Mouse (Mus musculus) hindbrain, postnatal 0 days (tissue): Measurements from ENCODE around the gene Timm22. TPM values are rescaled to one million over a fixed set of nuclear protein-coding genes. Genes with fewer than 3 reads are reported as not detected.
A peak's percentile ranks its signal among the peaks of the same experiment; 100 is the strongest.

ENCODE experiments used
- ATAC-seq: fragments of 200-750 bp; cut with Nextera tagmentation; 2 replicates; pipeline ENCODE4 v1.8.0; 2017; ENCODE audit warnings: mild to moderate bottlenecking, moderate TSS enrichment, moderate library complexity
- DNase-seq: peaks from one replicate; pipeline ENCODE4 v3.0.0-alpha.2; 2015; ENCODE audit warnings: low spot score
- H3K27ac ChIP-seq: fragments of 300-500 bp; sonication (generic); 2 replicates; pipeline ENCODE4 v1.5.1; 2014; ENCODE audit warnings: mild to moderate bottlenecking
- H3K27me3 ChIP-seq: fragments of 300-500 bp; sonication (generic); 2 replicates; pipeline ENCODE4 v1.6.1; 2014; ENCODE audit warnings: low read length, mixed read lengths; ENCODE audit not compliant: insufficient read depth
- H3K36me3 ChIP-seq: fragments of 300-500 bp; sonication (generic); 2 replicates; pipeline ENCODE4 v1.6.1; 2014; ENCODE audit warnings: low read length, mixed read lengths; ENCODE audit not compliant: insufficient read depth
- H3K4me1 ChIP-seq: fragments of 300-500 bp; sonication (generic); 2 replicates; pipeline ENCODE4 v1.6.1; 2014; ENCODE audit warnings: antibody characterized with exemption, low read length, mixed read lengths; ENCODE audit not compliant: insufficient read depth
- H3K4me2 ChIP-seq: fragments of 300-500 bp; sonication (generic); 2 replicates; pipeline ENCODE4 v1.6.1; 2014; ENCODE audit warnings: low read depth, mild to moderate bottlenecking, low read length, moderate library complexity, mixed read lengths
- H3K4me3 ChIP-seq: fragments of 300-500 bp; sonication (generic); 2 replicates; pipeline ENCODE4 v1.5.1; 2014; ENCODE audit warnings: low read length
- H3K9ac ChIP-seq: fragments of 300-500 bp; sonication (generic); replicated peaks from 2 replicates; pipeline ENCODE4 v1.6.1; 2014; ENCODE audit warnings: mild to moderate bottlenecking, low read length, moderate library complexity, mixed read lengths
- H3K9me3 ChIP-seq: fragments of 300-500 bp; sonication (generic); 2 replicates; pipeline ENCODE4 v1.6.1; 2016; ENCODE audit warnings: low read length, mixed read lengths
- CTCF ChIP-seq: IDR thresholded peaks from 2 replicates; pipeline ENCODE4 v1.5.1; 2016; ENCODE audit warnings: antibody characterized with exemption, control low read depth, low read depth
- WGBS: fragments of 180-500 bp; shearing (Covaris S2); extraction: QIAGEN DNeasy Blood & Tissue Kit; methylation state at CpG from one replicate; pipeline ENCODE4 v1.1.7; 2014; 5-methylcytosine and 5-hydroxymethylcytosine counted together
- polyA plus RNA-seq: library from polyadenylated mRNA; unstranded; fragments of >200 nt; fragmentation: Nextera tagmentation; extraction: Ambion mirVana; gene quantifications from 2 replicates; pipeline ENCODE4 v1.2.1, GENCODE M21; 2015
- total RNA-seq: library from RNA; depleted of rRNA; stranded (reverse); fragments of >200 nt; gene quantifications from 2 replicates; pipeline ENCODE4 v1.2.3, GENCODE M21; 2014

The Timm22 gene
- total and polyA plus RNA-seq, 2 experiments from 2014 or later = 49.8 to 104 TPM

DNA sequence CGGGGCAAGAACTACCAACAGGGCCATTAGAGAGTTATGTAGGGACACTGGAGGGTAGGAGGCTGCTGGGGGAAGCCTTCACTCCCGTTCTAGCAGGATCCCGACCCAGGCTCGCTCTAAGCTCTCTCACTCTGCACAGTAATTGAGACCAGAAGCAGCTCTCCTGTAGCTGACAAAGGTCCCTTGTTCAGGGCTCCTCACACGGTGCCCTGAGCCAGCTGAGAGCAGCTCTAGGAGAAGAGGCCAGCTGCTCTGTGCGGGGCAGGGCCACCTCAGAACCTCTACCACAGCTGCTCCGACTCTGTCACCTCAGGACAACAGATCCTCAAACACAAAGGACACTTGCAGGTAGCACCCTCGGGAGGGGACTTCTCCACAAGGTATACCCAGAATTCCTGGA lies 38.7 kb downstream of the Timm22 start:
- Histone ChIP-seq H3K36me3 (peaks cover 18% of the 10 kb centered on the region), H3K4me3 (no peak overlapping the region), H3K27me3 (no peaks in the 10 kb centered on the region), H3K27ac (no peak overlapping the region), H3K4me2 (no peak overlapping the region), H3K9me3 (no peaks in the 10 kb centered on the region), H3K4me1 (peaks cover 21% of the 10 kb centered on the region), H3K9ac (no peak overlapping the region)
- 46% methylated on average over 8 of the region's 8 CpGs for WGBS
- DNase-seq (no peak), ATAC-seq (no peak; the same call in 1 of the 2 replicates)
- TF ChIP-seq CTCF = no peak

DNA sequence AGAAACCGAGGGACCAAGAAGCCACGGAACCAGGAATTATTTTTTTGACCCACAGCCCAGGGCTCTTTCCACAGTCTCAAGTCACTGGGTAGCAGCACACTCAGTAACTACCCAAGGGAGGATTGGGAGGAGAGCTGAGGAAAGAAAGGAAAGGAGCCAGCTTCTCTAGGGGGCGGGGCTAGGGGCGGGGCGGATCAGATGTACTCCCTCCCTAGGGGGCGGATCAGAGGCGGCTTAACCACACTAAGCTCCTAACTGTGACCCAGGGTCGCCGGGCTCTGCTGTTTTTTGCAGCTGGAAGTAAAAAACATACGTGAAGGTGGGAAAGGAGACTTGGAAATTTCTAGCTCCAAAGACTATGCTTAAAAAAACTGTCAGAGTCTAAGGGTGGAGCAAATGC lies 39.5 kb downstream of the Timm22 start:
- 9% methylated on average over 10 of the region's 10 CpGs for whole genome bisulfite sequencing

DNA sequence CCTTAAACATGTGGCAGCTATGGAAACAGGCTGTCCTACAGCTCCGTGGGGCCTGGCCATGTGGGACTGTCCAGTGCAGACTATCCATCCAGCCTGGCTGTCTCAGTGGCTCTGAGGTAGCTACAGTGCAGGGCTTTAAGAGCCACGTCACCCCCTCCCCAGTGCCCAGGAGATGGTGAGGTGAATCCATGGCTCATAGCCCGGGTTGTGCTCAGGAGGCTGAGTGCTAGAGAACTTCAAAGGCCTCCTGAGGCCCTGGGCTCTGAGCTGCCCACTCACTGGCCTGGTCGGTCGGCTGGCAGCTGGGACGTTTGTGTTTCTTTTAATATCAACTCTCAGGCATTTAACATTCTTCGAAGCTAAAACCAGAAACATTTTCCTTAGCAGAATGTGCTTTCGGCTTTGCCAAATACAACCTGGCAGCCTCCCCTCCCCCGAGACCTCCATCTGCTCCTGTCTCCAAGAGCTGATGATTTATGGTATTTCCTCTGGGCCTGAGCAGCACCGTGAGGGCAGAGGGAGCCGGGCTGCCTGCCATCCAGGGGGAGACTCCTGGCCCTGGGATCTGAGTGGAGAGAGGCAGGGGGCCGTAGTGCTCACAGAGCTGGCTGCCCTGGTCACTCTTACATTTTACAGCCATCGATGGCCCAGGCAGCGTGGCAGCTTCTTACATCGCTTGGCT lies 42.9 kb downstream of the Timm22 start:
- Histone ChIP-seq H3K36me3 (peaks cover 22% of the 10 kb centered on the region), H3K27me3 (no peaks in the 10 kb centered on the region), H3K4me3 (no peak overlapping the region), H3K4me2 (no peak overlapping the region), H3K27ac (peak overlapping the region; percentile 77), H3K9ac (peak overlapping the region; percentile 39), H3K4me1 (peaks cover 18% of the 10 kb centered on the region), H3K9me3 (no peaks in the 10 kb centered on the region)
- WGBS = 10% methylated on average over 15 of the region's 15 CpGs
- ATAC-seq = peak; percentile 67
- no peak for TF ChIP-seq CTCF
- DNase-seq = peak; percentile 80

More for the DNA sequence above, 39.5 kb downstream of the Timm22 start:
- no peak overlapping the region for H3K9ac ChIP-seq
- no peaks in the 10 kb centered on the region for H3K27me3 ChIP-seq
- TF ChIP-seq CTCF = no peak
- no peaks in the 10 kb centered on the region for H3K9me3 ChIP-seq
- peaks cover 18% of the 10 kb centered on the region for H3K4me1 ChIP-seq
- peaks cover 18% of the 10 kb centered on the region for H3K36me3 ChIP-seq
- ATAC-seq (no peak), DNase-seq (peak; percentile 64)
- no peak overlapping the region for H3K4me3 ChIP-seq
- H3K4me2 ChIP-seq = no peak overlapping the region
- no peak overlapping the region for H3K27ac ChIP-seq

DNA sequence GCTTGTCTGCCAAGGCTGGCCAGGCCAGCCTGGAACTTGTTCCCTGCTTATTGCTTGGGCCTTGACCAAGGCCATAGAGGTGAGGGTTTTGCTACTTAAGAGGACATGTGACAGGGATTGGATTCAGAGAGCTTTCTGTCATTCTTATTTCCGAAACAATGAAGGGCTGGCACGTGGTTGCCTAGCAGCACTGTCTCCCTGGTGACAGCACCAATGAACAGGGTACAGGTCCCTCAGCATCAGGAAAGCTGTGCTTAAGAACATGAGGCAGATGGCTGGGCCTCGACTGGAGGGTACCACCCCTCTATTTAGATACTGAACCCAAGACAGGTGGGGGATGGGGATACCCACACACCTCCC lies 43.4 kb downstream of the Timm22 start:
- Histone ChIP-seq H3K9me3 (no peaks in the 10 kb centered on the region), H3K27me3 (no peaks in the 10 kb centered on the region), H3K4me3 (no peak overlapping the region), H3K9ac (peak overlapping the region; percentile 39), H3K4me2 (no peak overlapping the region), H3K36me3 (peaks cover 23% of the 10 kb centered on the region), H3K4me1 (peaks cover 18% of the 10 kb centered on the region), H3K27ac (peak overlapping the region; percentile 77)
- DNase-seq (peak; percentile 67), ATAC-seq (peak; percentile 61)
- 11% methylated on average over 3 of the region's 3 CpGs for WGBS
- TF ChIP-seq CTCF = no peak

DNA sequence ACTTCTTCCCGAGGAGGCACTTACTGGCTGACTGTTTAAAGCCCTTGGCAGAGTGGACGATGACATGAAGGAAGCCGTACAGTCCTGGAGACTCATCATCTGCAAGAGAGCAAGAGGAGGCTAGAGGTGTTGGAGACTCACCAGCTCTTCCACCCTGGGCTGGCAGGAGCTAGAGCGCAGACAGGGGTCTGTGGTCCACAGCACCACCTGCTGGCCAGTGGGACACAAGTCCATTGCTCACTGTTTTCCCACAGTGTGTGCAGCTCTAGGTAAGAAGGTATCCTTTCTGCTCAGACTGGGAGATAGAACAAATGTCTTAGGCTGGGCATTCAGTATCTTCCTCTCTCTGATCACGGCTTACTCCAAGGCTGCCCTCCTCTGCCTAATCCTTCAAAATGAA lies 47.7 kb downstream of the Timm22 start:
- H3K4me1 ChIP-seq = peaks cover 15% of the 10 kb centered on the region
- WGBS = 52% methylated on average over 5 of the region's 5 CpGs
- no peak overlapping the region for H3K9ac ChIP-seq
- H3K27me3 ChIP-seq = no peaks in the 10 kb centered on the region
- H3K4me2 ChIP-seq = no peak overlapping the region
- H3K4me3 ChIP-seq = no peak overlapping the region
- peak; percentile 95 for TF ChIP-seq CTCF
- no peaks in the 10 kb centered on the region for H3K9me3 ChIP-seq
- peaks cover 36% of the 10 kb centered on the region for H3K36me3 ChIP-seq
- peak; percentile 88 for DNase-seq
- ATAC-seq = peak; percentile 63
- no peak overlapping the region for H3K27ac ChIP-seq

DNA sequence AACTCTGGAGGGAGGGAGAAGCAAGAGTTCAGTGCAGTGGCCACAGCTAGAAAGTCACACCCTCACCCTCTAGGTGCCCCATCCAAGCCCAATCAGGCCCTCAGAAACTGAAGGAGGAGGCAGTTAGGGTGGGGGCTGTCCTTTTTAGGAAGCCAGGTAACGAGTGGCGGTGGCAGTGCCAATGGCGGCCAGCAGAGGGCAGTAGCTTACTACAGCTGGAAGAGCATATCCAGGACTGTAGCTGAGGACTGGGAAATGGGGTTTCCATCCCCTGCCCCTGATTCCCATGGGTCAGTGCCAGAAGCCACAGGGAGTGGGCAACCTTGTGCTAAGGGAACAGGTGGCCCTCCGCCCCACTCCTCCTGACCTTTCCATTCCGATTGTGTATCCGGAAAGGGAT lies 49.5 kb downstream of the Timm22 start:
- peak overlapping the region; percentile 36; the same call in 1 of the 2 replicates for H3K27ac ChIP-seq
- 5% methylated on average over 6 of the region's 6 CpGs for WGBS
- DNase-seq (peak; percentile 92), ATAC-seq (peak; percentile 72)
- H3K4me2 ChIP-seq = no peak overlapping the region
- no peaks in the 10 kb centered on the region for H3K27me3 ChIP-seq
- H3K4me3 ChIP-seq = no peak overlapping the region
- H3K4me1 ChIP-seq = peaks cover 4% of the 10 kb centered on the region; the same call in 1 of the 2 replicates
- no peak overlapping the region for H3K9ac ChIP-seq
- H3K36me3 ChIP-seq = peaks cover 40% of the 10 kb centered on the region
- TF ChIP-seq CTCF = peak; percentile 99
- no peaks in the 10 kb centered on the region for H3K9me3 ChIP-seq

DNA sequence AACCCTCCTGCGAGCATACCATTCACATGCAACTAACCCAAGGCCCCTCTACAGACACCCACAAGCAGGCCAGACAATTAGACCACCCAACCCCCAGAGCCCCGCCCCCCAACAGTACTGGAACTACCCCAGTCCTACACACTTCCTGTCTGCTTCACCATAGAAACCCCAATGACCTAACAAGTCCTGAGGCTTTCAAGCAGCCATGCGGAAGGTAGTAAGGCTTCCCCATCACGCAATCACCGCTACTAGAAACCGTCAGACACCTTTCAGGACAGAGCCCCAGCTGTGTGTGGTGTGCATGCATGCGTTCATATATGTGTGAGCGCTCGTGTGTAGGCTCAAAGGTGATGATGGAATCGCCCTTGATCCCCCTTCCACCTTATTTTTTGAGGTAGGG lies 50.1 kb downstream of the Timm22 start:
- Histone ChIP-seq H3K4me3 (no peak overlapping the region), H3K4me2 (no peak overlapping the region), H3K36me3 (peaks cover 42% of the 10 kb centered on the region), H3K27ac (peak overlapping the region; percentile 36; the same call in 1 of the 2 replicates), H3K27me3 (no peaks in the 10 kb centered on the region), H3K4me1 (peaks cover 4% of the 10 kb centered on the region; the same call in 1 of the 2 replicates), H3K9me3 (no peaks in the 10 kb centered on the region), H3K9ac (no peak overlapping the region; the same call in 1 of the 2 replicates)
- ATAC-seq = 0 out of 2 replicates have a peak, but pooled peaks have one; percentile 12
- DNase-seq = no peak
- 54% methylated on average over 10 of the region's 10 CpGs for WGBS
- TF ChIP-seq CTCF = no peak
